In genomic region chr16:46010906-46011220, GRCm38 (mm10) we compare ENCODE assay signal across 9 mouse cellular contexts. TPM values are rescaled to one million over a fixed set of nuclear protein-coding genes. Genes with fewer than 3 reads are reported as not detected.
DNase-seq lines count a peak whose midpoint lies in the region; ATAC-seq and TF ChIP-seq lines count a peak whose summit lies in the region.
"Had no signal": no experiment of that assay in that cellular context is flagged by ENCODE, and none has a peak within 500 bp of the region (broad histone marks: within the 10 kb centered on the region; RNA-seq: fewer than 3 reads in every experiment).

No protein-coding gene starts in this region.

- peak overlapping the region; percentile 76 for H3K4me2 ChIP-seq in heart, postnatal 0 days (ENCODE audit: low read depth, low read length)
- H3K4me2 ChIP-seq in limb, embryonic 11.5 days (ENCODE audit: low read depth, severe bottlenecking) = peak overlapping the region; percentile 91

- no peak for TF ChIP-seq EP300 in heart, postnatal 0 days (IDR thresholded peaks at IDR 0.05; ENCODE audit: low read depth)

- no peaks in the 10 kb centered on the region for H3K36me3 ChIP-seq in heart, postnatal 0 days (replicated peaks; ENCODE audit: control insufficient read depth, insufficient read depth, low read length)
- H3K36me3 ChIP-seq in limb, embryonic 11.5 days (ENCODE audit: control insufficient read depth, insufficient read depth, low read length) = no peaks in the 10 kb centered on the region
- no peaks in the 10 kb centered on the region for H3K36me3 ChIP-seq in midbrain, embryonic 10.5 days

- WGBS in heart, postnatal 0 days = 11% methylated on average over 5 of the region's 5 CpGs
- WGBS in limb, embryonic 11.5 days = 15% methylated on average over 5 of the region's 5 CpGs
- 17% methylated on average over 5 of the region's 5 CpGs for WGBS in midbrain, embryonic 10.5 days

- peaks cover 3% of the 10 kb centered on the region for H3K4me1 ChIP-seq in brown adipose tissue, adult 24 weeks (ENCODE audit: control insufficient read depth, insufficient read depth, insufficient read length, low read length)
- 0 out of 2 replicates have a peak, but pooled peaks cover 5% of the 10 kb centered on the region for H3K4me1 ChIP-seq in heart, postnatal 0 days (ENCODE audit: control insufficient read depth, insufficient read depth)
- H3K4me1 ChIP-seq in limb, embryonic 11.5 days (ENCODE audit: control insufficient read depth, insufficient read depth, low read length) = no peaks in the 10 kb centered on the region
- peaks cover 19% of the 10 kb centered on the region for H3K4me1 ChIP-seq in midbrain, embryonic 10.5 days

- no peaks in the 10 kb centered on the region for H3K27me3 ChIP-seq in heart, postnatal 0 days (ENCODE audit: control insufficient read depth, insufficient read depth, low read length)
- H3K27me3 ChIP-seq in limb, embryonic 11.5 days (ENCODE audit: control insufficient read depth, insufficient read depth, low read length) = no peaks in the 10 kb centered on the region
- H3K27me3 ChIP-seq in midbrain, embryonic 10.5 days (ENCODE audit: low read depth, poor library complexity, severe bottlenecking) = peaks cover 8% of the 10 kb centered on the region

- peak overlapping the region; percentile 61 for H3K4me3 ChIP-seq in brown adipose tissue, adult 24 weeks (ENCODE audit: insufficient read depth, low read depth, low read length)
- H3K4me3 ChIP-seq in heart, postnatal 0 days (ENCODE audit: low read depth, low read length) = peak overlapping the region; percentile 55
- H3K4me3 ChIP-seq in limb, embryonic 11.5 days (ENCODE audit: low read depth, low read length) = peak overlapping the region; percentile 57
- peak overlapping the region; percentile 75 for H3K4me3 ChIP-seq in midbrain, embryonic 10.5 days

- peak; percentile 42 to 46 for DNase-seq in cerebellum, adult 18-20 months
- DNase-seq in cerebellum, adult 11 months = no peak
- no peak for DNase-seq in heart, postnatal 0 days (ENCODE audit: low spot score)
- DNase-seq in limb, embryonic 11.5 days (ENCODE audit: low spot score) = no peak
- no peak for DNase-seq in midbrain, embryonic 10.5 days (ENCODE audit: low spot score)
- peak; percentile 46 to 58 for DNase-seq in thymus, postnatal 10 days (ENCODE audit: low spot score in 2 of 2)
- no peak for DNase-seq in layer of hippocampus, adult 18-20 months (ENCODE audit: low spot score in 2 of 2)

- H3K27ac ChIP-seq in brown adipose tissue, adult 24 weeks (replicated peaks; ENCODE audit: low read depth, low read length) = no peak overlapping the region
- H3K27ac ChIP-seq in heart, postnatal 0 days (ENCODE audit: low read depth) = peak overlapping the region; percentile 43
- H3K27ac ChIP-seq in limb, embryonic 11.5 days (replicated peaks; ENCODE audit: low read depth, low read length) = no peak overlapping the region
- peak overlapping the region; percentile 86 for H3K27ac ChIP-seq in midbrain, embryonic 10.5 days (replicated peaks)

- no peaks in the 10 kb centered on the region for H3K9me3 ChIP-seq in heart, postnatal 0 days (replicated peaks; ENCODE audit: control insufficient read depth, low read length)
- H3K9me3 ChIP-seq in limb, embryonic 11.5 days (ENCODE audit: control insufficient read depth, low read length) = no peaks in the 10 kb centered on the region
- no peaks in the 10 kb centered on the region for H3K9me3 ChIP-seq in midbrain, embryonic 10.5 days (replicated peaks)

- TF ChIP-seq CTCF in heart, postnatal 0 days (IDR thresholded peaks at IDR 0.05; ENCODE audit: low read depth) = no peak

- ATAC-seq in heart, postnatal 0 days (ENCODE audit: insufficient read depth, low read depth) = no peak
- ATAC-seq in limb, embryonic 11.5 days (ENCODE audit: insufficient number of reproducible peaks, low FRiP score, low TSS enrichment, low read depth) = no peak

- H3K9ac ChIP-seq in heart, postnatal 0 days (replicated peaks; ENCODE audit: low read depth, low read length) = peak overlapping the region; percentile 64
- H3K9ac ChIP-seq in limb, embryonic 11.5 days (ENCODE audit: low read length) = peak overlapping the region; percentile 31

RNA-seq across cellular contexts. Expression of gene Plcxd2, which starts 0.8 kb away (rescaled TPM):
- polyA plus RNA-seq in brown adipose tissue, adult 24 weeks (2012; ENCODE audit: insufficient read depth, insufficient read length, missing spikeins) = 0.20 and 0.38 TPM in 2 replicates
- total RNA-seq in heart, postnatal 0 days (2014; rRNA removed; ENCODE audit: low replicate concordance) = 0.99 and 1.0 TPM in 2 replicates
- polyA plus RNA-seq in heart, postnatal 0 days (2015; fragmentation: Nextera tagmentation; extraction: Ambion mirVana) = 0.14 and 0.15 TPM in 2 replicates
- 0.91 and 1.2 TPM in 2 replicates for polyA plus RNA-seq in limb, embryonic 11.5 days (2014; fragmentation: Nextera tagmentation; extraction: Ambion mirVana)
- polyA plus RNA-seq in midbrain, embryonic 10.5 days (2016; fragmentation: Nextera tagmentation; extraction: Ambion mirVana) = 2.0 and 3.9 TPM in 2 replicates
- total RNA-seq in layer of hippocampus, adult 18-20 months (2021) = 10 to 100 TPM; 11.7 to 14.8 TPM
- total RNA-seq: MEL had no signal

RNA-seq across cellular contexts. Expression of gene Phldb2, which starts 57.5 kb away (rescaled TPM):
- polyA plus RNA-seq in brown adipose tissue, adult 24 weeks (2012; ENCODE audit: insufficient read depth, insufficient read length, missing spikeins) = 2.6 and 2.7 TPM in 2 replicates
- 33.2 and 39.2 TPM in 2 replicates for total RNA-seq in heart, postnatal 0 days (2014; rRNA removed; ENCODE audit: low replicate concordance)
- 28.9 and 32.8 TPM in 2 replicates for polyA plus RNA-seq in heart, postnatal 0 days (2015; fragmentation: Nextera tagmentation; extraction: Ambion mirVana)
- 47.6 and 49.3 TPM in 2 replicates for polyA plus RNA-seq in limb, embryonic 11.5 days (2014; fragmentation: Nextera tagmentation; extraction: Ambion mirVana)
- polyA plus RNA-seq in midbrain, embryonic 10.5 days (2016; fragmentation: Nextera tagmentation; extraction: Ambion mirVana) = 31.4 and 33.4 TPM in 2 replicates
- total RNA-seq in layer of hippocampus, adult 18-20 months (2021) = 1 to 10 TPM; 3.8 to 4.0 TPM
- total RNA-seq: MEL had no signal

Comparison
In these comparisons a context has a peak if more than half of its experiments do, and no peak if none do; other contexts are left out.
1. DNase-seq: peak in cerebellum, adult 18-20 months (2 of 2) and thymus, postnatal 10 days (2 of 2); none in cerebellum, adult 11 months (single experiment), heart, postnatal 0 days (single experiment), limb, embryonic 11.5 days (single experiment), midbrain, embryonic 10.5 days (single experiment) and layer of hippocampus, adult 18-20 months (0 of 2).
2. H3K27ac ChIP-seq: peak in heart, postnatal 0 days (single experiment) and midbrain, embryonic 10.5 days (single experiment); none in brown adipose tissue, adult 24 weeks (single experiment) and limb, embryonic 11.5 days (single experiment).
3. Peak in every context shown above with its lines, with median percentiles within 50 percentile points of each other: H3K4me3 ChIP-seq.